Mouse (Mus musculus) cerebellum, adult 2 months (tissue): ENCODE measurements around the gene Rapgef5.

Experiments
- CTCF ChIP-seq: fragments of 200-500 bp; IDR thresholded peaks from 2 replicates; pipeline ENCODE4 v1.5.1; 2011; ENCODE audit warnings: low read depth, mild to moderate bottlenecking, control low read depth, low read length, moderate library complexity, borderline replicate concordance; ENCODE audit not compliant: insufficient read depth
- POLR2A ChIP-seq: fragments of 200-500 bp; IDR thresholded peaks from 2 replicates; pipeline ENCODE4 v1.6.1; 2011; ENCODE audit warnings: low read length, control low read depth, borderline replicate concordance; ENCODE audit not compliant: insufficient read depth

DNA sequence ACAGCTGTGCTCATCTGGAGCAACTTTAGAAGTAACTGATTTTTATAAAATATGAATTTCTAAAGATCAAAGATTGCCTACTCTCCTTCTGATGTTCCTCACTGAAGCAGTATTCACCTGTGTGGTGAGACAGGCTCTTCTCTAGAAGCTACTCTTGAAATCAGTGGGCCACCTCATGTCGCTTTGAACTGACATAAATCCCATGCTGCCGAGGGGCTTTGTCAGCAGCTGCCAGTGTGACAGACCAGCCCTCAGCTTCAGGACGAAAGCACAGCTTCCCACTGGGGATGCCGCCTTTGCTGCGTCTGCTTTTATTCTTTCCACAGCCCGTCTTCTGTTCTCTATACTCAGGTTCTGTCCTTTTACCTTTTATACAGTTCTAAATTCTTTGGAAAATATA is 197.3 kb downstream of the Rapgef5 start:
- TF ChIP-seq CTCF (no peak), POLR2A (no peak)
